Mouse (Mus musculus): ENCODE data around the gene Nde1. TPM values are rescaled to one million over a fixed set of nuclear protein-coding genes. Genes with fewer than 3 reads are reported as not detected.

Gene Nde1
- polyA plus RNA-seq, 1 experiment from 2014 or later = 151 TPM

- no peak overlapping the region for H3K27ac ChIP-seq
- H3K36me3 ChIP-seq = peaks cover 100% of the 10 kb centered on the region
- no peaks in the 10 kb centered on the region for H3K27me3 ChIP-seq (ENCODE audit: insufficient read depth, poor library complexity, severe bottlenecking)
- no peak for DNase-seq (ENCODE audit: low spot score)
- no peaks in the 10 kb centered on the region for H3K9me3 ChIP-seq
- no peaks in the 10 kb centered on the region for H3K4me1 ChIP-seq (replicated peaks)
- no peak overlapping the region for H3K4me3 ChIP-seq
- 65% methylated on average over 3 of the region's 3 CpGs for WGBS
Measured at GRCm38 (mm10) chr16:14178041-14178440, 15.0 kb downstream of the Nde1 start.

- 93% methylated on average over 6 of the region's 6 CpGs for WGBS
- H3K36me3 ChIP-seq = peaks cover 100% of the 10 kb centered on the region
Measured at GRCm38 (mm10) chr16:14180163-14180733, 17.2 kb downstream of the Nde1 start.

GRCm38 (mm10) chr16:14182360-14182759 lies 19.3 kb downstream of the Nde1 start:
- WGBS = 97% methylated on average over 5 of the region's 5 CpGs
- DNase-seq (ENCODE audit: low spot score) = no peak
- H3K4me3 ChIP-seq = no peak overlapping the region
- H3K4me1 ChIP-seq (replicated peaks) = no peaks in the 10 kb centered on the region
- H3K27me3 ChIP-seq (ENCODE audit: insufficient read depth, poor library complexity, severe bottlenecking) = no peaks in the 10 kb centered on the region
- no peaks in the 10 kb centered on the region for H3K9me3 ChIP-seq
- peaks cover 100% of the 10 kb centered on the region for H3K36me3 ChIP-seq
- no peak overlapping the region for H3K27ac ChIP-seq

More at GRCm38 (mm10) chr16:14180163-14180733, 17.2 kb downstream of the Nde1 start:
- no peak overlapping the region for H3K4me3 ChIP-seq
- no peak for DNase-seq (ENCODE audit: low spot score)
- no peaks in the 10 kb centered on the region for H3K9me3 ChIP-seq
- no peaks in the 10 kb centered on the region for H3K27me3 ChIP-seq (ENCODE audit: insufficient read depth, poor library complexity, severe bottlenecking)
- H3K4me1 ChIP-seq (replicated peaks) = no peaks in the 10 kb centered on the region
- no peak overlapping the region for H3K27ac ChIP-seq

GRCm38 (mm10) chr16:14183856-14184255 lies 20.8 kb downstream of the Nde1 start:
- peaks cover 100% of the 10 kb centered on the region for H3K36me3 ChIP-seq
- WGBS = 84% methylated on average over 1 of the region's 1 CpGs
- H3K4me1 ChIP-seq (replicated peaks) = no peaks in the 10 kb centered on the region
- H3K9me3 ChIP-seq = no peaks in the 10 kb centered on the region
- no peaks in the 10 kb centered on the region for H3K27me3 ChIP-seq (ENCODE audit: insufficient read depth, poor library complexity, severe bottlenecking)
- DNase-seq (ENCODE audit: low spot score) = no peak
- H3K4me3 ChIP-seq = no peak overlapping the region
- H3K27ac ChIP-seq = no peak overlapping the region

- H3K9me3 ChIP-seq = no peaks in the 10 kb centered on the region
- WGBS = 96% methylated on average over 5 of the region's 5 CpGs
- no peak overlapping the region for H3K27ac ChIP-seq
- no peak overlapping the region for H3K4me3 ChIP-seq
- DNase-seq (ENCODE audit: low spot score) = no peak
- H3K36me3 ChIP-seq = peaks cover 100% of the 10 kb centered on the region
- no peaks in the 10 kb centered on the region for H3K4me1 ChIP-seq (replicated peaks)
- H3K27me3 ChIP-seq (ENCODE audit: insufficient read depth, poor library complexity, severe bottlenecking) = no peaks in the 10 kb centered on the region
Measured at GRCm38 (mm10) chr16:14185516-14185915, 22.4 kb downstream of the Nde1 start.

- DNase-seq (ENCODE audit: low spot score) = no peak
- no peaks in the 10 kb centered on the region for H3K27me3 ChIP-seq (ENCODE audit: insufficient read depth, poor library complexity, severe bottlenecking)
- H3K36me3 ChIP-seq = peaks cover 42% of the 10 kb centered on the region
- H3K9me3 ChIP-seq = no peaks in the 10 kb centered on the region
- WGBS = 83% methylated on average over 9 of the region's 9 CpGs
- H3K4me3 ChIP-seq = no peak overlapping the region
- H3K4me1 ChIP-seq (replicated peaks) = no peaks in the 10 kb centered on the region
- no peak overlapping the region for H3K27ac ChIP-seq
Measured at GRCm38 (mm10) chr16:14194164-14194950, 31.3 kb downstream of the Nde1 start.

- Histone ChIP-seq H3K4me1 (replicated peaks) (no peaks in the 10 kb centered on the region), H3K27ac (no peak overlapping the region), H3K27me3 (ENCODE audit: insufficient read depth, poor library complexity, severe bottlenecking) (no peaks in the 10 kb centered on the region), H3K9me3 (no peaks in the 10 kb centered on the region), H3K4me3 (no peak overlapping the region), H3K36me3 (peaks cover 32% of the 10 kb centered on the region)
- WGBS = 24% methylated on average over 1 of the region's 1 CpGs
- DNase-seq (ENCODE audit: low spot score) = peak; percentile 17
Measured at GRCm38 (mm10) chr16:14195427-14195826, 32.4 kb downstream of the Nde1 start.

- Histone ChIP-seq H3K4me1 (replicated peaks) (no peaks in the 10 kb centered on the region), H3K27ac (no peak overlapping the region), H3K27me3 (ENCODE audit: insufficient read depth, poor library complexity, severe bottlenecking) (no peaks in the 10 kb centered on the region), H3K36me3 (no peaks in the 10 kb centered on the region), H3K4me3 (no peak overlapping the region), H3K9me3 (no peaks in the 10 kb centered on the region)
- DNase-seq (ENCODE audit: low spot score) = no peak
- WGBS = 80% methylated on average over 4 of the region's 4 CpGs
Measured at GRCm38 (mm10) chr16:14198798-14199197, 35.7 kb downstream of the Nde1 start.

GRCm38 (mm10) chr16:14215156-14215555 lies 52.1 kb downstream of the Nde1 start:
- Histone ChIP-seq H3K4me3 (no peak overlapping the region), H3K27me3 (ENCODE audit: insufficient read depth, poor library complexity, severe bottlenecking) (no peaks in the 10 kb centered on the region), H3K9me3 (no peaks in the 10 kb centered on the region), H3K4me1 (replicated peaks) (no peaks in the 10 kb centered on the region), H3K27ac (no peak overlapping the region), H3K36me3 (no peaks in the 10 kb centered on the region)
- no peak for DNase-seq (ENCODE audit: low spot score)
- 91% methylated on average over 3 of the region's 3 CpGs for WGBS

GRCm38 (mm10) chr16:14237100-14237723 lies 74.1 kb downstream of the Nde1 start:
- 33% methylated on average over 6 of the region's 6 CpGs for WGBS
- no peak overlapping the region for H3K27ac ChIP-seq
- H3K4me3 ChIP-seq = no peak overlapping the region
- no peaks in the 10 kb centered on the region for H3K4me1 ChIP-seq (replicated peaks)
- no peaks in the 10 kb centered on the region for H3K36me3 ChIP-seq
- H3K9me3 ChIP-seq = no peaks in the 10 kb centered on the region
- DNase-seq (ENCODE audit: low spot score) = peak; percentile 78
- H3K27me3 ChIP-seq (ENCODE audit: insufficient read depth, poor library complexity, severe bottlenecking) = no peaks in the 10 kb centered on the region

- Histone ChIP-seq H3K4me1 (replicated peaks) (no peaks in the 10 kb centered on the region), H3K27me3 (ENCODE audit: insufficient read depth, poor library complexity, severe bottlenecking) (no peaks in the 10 kb centered on the region), H3K9me3 (no peaks in the 10 kb centered on the region), H3K4me3 (no peak overlapping the region), H3K27ac (no peak overlapping the region), H3K36me3 (no peaks in the 10 kb centered on the region)
- DNase-seq (ENCODE audit: low spot score) = no peak
- WGBS = 89% methylated on average over 3 of the region's 3 CpGs
Measured at GRCm38 (mm10) chr16:14242059-14242458, 79.0 kb downstream of the Nde1 start.

Data from hindbrain, embryonic 10.5 days (tissue).